Mouse (Mus musculus) neural tube, embryonic 14.5 days (tissue): Measurements from ENCODE around the gene Depdc5. TPM values are rescaled to one million over a fixed set of nuclear protein-coding genes. Genes with fewer than 3 reads are reported as not detected.
A peak's percentile ranks its signal among the peaks of the same experiment; 100 is the strongest.
"Not testable (repeated sequence)": the region's sequence is repeated elsewhere in the genome, so short reads cannot be mapped to it uniquely, and the experiment has no call there.

Source experiments
- ATAC-seq: fragments of 200-750 bp; cut with Nextera tagmentation; 2 replicates; pipeline ENCODE4 v1.8.0; 2017; ENCODE audit warnings: low read depth, mild to moderate bottlenecking, moderate TSS enrichment, moderate library complexity
- H3K27ac ChIP-seq: fragments of 300-500 bp; sonication (generic); 2 replicates; pipeline ENCODE4 v1.5.1; 2014; ENCODE audit warnings: low read depth, mild to moderate bottlenecking, control low read depth, low read length, moderate library complexity, mixed read lengths
- H3K27me3 ChIP-seq: fragments of 300-500 bp; sonication (generic); 2 replicates; pipeline ENCODE4 v1.6.1; 2014; ENCODE audit warnings: low read length; ENCODE audit not compliant: control insufficient read depth, insufficient read depth
- H3K36me3 ChIP-seq: fragments of 300-500 bp; sonication (generic); 2 replicates; pipeline ENCODE4 v1.6.1; 2014; ENCODE audit warnings: low read length, mixed read lengths; ENCODE audit not compliant: control insufficient read depth, insufficient read depth
- H3K4me1 ChIP-seq: fragments of 300-500 bp; sonication (generic); 2 replicates; pipeline ENCODE4 v1.6.1; 2014; ENCODE audit warnings: low read length; ENCODE audit not compliant: control insufficient read depth, insufficient read depth
- H3K4me2 ChIP-seq: fragments of 300-500 bp; sonication (generic); 2 replicates; pipeline ENCODE4 v1.6.1; 2014; ENCODE audit warnings: mild to moderate bottlenecking, low read depth, low read length, control low read depth
- H3K4me3 ChIP-seq: fragments of 300-500 bp; sonication (generic); 2 replicates; pipeline ENCODE4 v1.5.1; 2014; ENCODE audit warnings: low read depth, low read length, control low read depth, mixed read lengths
- H3K9ac ChIP-seq: fragments of 300-500 bp; sonication (generic); replicated peaks from 2 replicates; pipeline ENCODE4 v1.6.1; 2014; ENCODE audit warnings: low read depth, mild to moderate bottlenecking, control low read depth, low read length, mixed read lengths
- H3K9me3 ChIP-seq: fragments of 300-500 bp; sonication (generic); 2 replicates; pipeline ENCODE4 v1.6.1; 2016; ENCODE audit warnings: low read length; ENCODE audit not compliant: control insufficient read depth
- WGBS: fragments of 180-500 bp; shearing (Covaris S2); extraction: QIAGEN DNeasy Blood & Tissue Kit; methylation state at CpG from one replicate; pipeline ENCODE4 v1.1.7; 2014; 5-methylcytosine and 5-hydroxymethylcytosine counted together
- polyA plus RNA-seq: library from polyadenylated mRNA; unstranded; fragments of >200 nt; fragmentation: Nextera tagmentation; extraction: Ambion mirVana; gene quantifications from 2 replicates; pipeline ENCODE4 v1.2.1, GENCODE M21; 2014

Depdc5 gene
- polyA plus RNA-seq, 1 experiment from 2014 or later, result 25.9 TPM

DNA sequence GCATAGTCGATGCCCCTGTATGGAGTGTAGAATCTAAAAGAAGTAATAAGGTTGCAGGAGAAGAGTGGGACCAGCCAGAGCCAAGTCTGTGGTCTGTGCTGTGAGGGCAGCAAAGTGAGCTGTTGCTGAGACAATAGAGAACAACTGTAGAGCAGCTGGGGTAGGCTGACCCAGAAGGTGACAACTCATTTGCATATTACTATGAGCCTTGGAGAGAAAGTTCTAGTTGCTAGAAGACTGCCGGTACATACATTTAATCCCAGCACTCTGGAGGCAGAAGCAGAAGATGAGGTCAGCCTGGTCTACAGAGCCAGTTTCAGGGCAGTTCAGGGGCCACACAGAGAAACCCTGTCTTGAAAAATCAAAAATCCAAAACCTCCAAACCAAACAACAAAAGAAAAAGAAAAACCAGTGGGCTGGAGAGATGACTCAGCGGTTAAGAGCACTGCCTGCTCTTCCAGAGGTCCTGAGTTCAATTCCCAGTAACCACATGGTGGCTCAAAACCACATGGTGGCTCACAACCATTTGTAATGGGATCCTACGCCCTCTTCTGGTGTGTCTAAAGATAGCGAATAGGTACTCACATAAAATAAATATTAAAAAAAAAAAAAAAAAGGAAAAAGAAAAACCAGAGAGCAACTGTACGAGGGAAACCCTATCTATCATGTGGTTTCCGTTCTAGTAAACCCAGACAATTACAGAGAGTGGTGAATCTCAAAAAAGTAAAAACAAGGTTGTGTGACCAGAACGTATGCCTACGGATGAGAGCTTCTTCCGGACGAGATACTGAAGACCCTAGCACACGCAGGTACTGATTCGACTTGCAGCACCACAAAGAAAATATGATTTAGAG is 175.4 kb downstream of the Depdc5 start:
- H3K4me3 ChIP-seq, result no peak overlapping the region
- no peak overlapping the region for H3K27ac ChIP-seq
- H3K9me3 ChIP-seq, result no peaks in the 10 kb centered on the region
- 0 out of 2 replicates have a peak overlapping the region, but pooled peaks have one; percentile 11 for H3K9ac ChIP-seq
- H3K4me1 ChIP-seq, result peaks cover 3% of the 10 kb centered on the region; the same call in 1 of the 2 replicates
- 51% methylated on average over 13 of the region's 13 CpGs for WGBS
- H3K4me2 ChIP-seq, result peak overlapping the region; percentile 41
- H3K27me3 ChIP-seq, result no peaks in the 10 kb centered on the region
- ATAC-seq, result no peak
- H3K36me3 ChIP-seq, result no peaks in the 10 kb centered on the region

DNA sequence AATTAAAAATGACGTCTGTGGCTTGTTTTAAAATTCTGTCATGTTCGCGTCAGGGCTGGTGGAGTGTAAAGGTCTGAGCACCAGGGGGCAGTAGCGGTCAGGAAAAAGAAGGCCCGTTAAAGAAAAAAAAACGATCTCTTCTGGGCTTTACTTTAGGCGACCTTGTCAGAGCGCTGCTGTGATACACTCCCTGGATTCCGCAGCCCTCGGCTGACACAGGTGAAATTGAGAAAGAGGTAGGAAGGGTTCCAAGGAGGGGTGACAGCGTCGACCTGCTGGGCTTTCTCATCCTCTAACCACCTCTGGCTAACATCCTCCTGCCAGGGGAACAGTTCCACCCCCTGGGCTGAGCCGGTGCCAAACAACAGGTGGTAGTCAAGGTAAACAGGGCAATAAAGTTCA is 176.0 kb downstream of the Depdc5 start:
- Histone ChIP-seq H3K9me3 (no peaks in the 10 kb centered on the region), H3K4me2 (peak overlapping the region; percentile 41), H3K4me3 (no peak overlapping the region), H3K9ac (0 out of 2 replicates have a peak overlapping the region, but pooled peaks have one; percentile 11), H3K36me3 (no peaks in the 10 kb centered on the region), H3K27me3 (no peaks in the 10 kb centered on the region), H3K27ac (no peak overlapping the region), H3K4me1 (peaks cover 3% of the 10 kb centered on the region; the same call in 1 of the 2 replicates)
- 0 out of 2 replicates have a peak, but pooled peaks have one; percentile 41 for ATAC-seq
- 4% methylated on average over 13 of the region's 13 CpGs for WGBS

DNA sequence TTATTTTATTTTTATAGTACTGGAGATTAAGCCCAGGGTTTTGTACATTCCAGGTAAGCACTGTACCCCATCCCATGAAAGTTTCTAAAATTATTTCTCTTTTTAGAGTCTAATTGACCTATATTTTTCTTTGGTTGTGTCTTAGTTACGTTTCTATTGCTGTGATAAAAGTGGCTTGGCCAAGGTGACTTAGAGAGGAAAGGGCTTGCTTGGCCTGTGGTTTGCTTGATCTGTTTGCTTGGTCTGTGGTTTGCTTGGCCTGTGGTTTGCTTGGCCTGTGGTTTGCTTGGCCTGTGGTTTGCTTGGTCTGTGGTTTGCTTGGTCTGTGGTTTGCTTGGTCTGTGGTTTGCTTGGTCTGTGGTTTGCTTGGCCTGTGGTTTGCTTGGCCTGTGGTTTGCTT is 177.2 kb downstream of the Depdc5 start:
- not testable (repeated sequence) for H3K27me3 ChIP-seq, ATAC-seq, H3K4me2 ChIP-seq, H3K9me3 ChIP-seq, H3K36me3 ChIP-seq, H3K4me1 ChIP-seq, H3K9ac ChIP-seq, H3K4me3 ChIP-seq, H3K27ac ChIP-seq
- 97% methylated on average over 1 of the region's 1 CpGs for WGBS

DNA sequence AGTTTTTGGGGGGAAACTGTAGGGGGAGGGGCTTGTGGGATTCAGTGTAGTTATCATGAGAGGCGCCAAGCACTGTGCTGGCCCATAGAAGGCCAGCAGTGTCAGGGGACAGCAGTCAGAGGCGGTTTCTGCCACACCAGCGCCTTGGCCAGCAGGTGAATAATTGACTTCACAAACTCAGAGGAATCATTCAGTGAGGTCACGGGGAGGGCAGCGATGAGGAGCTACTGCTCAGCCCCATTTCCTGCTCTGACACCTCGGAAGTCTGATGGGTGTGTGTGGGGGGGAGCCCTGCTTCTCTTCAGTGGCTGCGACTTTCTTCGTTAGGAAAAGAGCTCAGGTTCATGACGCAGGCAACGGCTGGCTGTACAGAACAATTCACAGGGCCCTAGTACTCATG is 179.9 kb downstream of the Depdc5 start:
- no peak overlapping the region for H3K4me3 ChIP-seq
- no peak overlapping the region for H3K4me2 ChIP-seq
- H3K4me1 ChIP-seq, result peaks cover 3% of the 10 kb centered on the region; the same call in 1 of the 2 replicates
- H3K27ac ChIP-seq, result no peak overlapping the region
- no peak overlapping the region for H3K9ac ChIP-seq
- no peaks in the 10 kb centered on the region for H3K36me3 ChIP-seq
- ATAC-seq, result no peak
- no peaks in the 10 kb centered on the region for H3K27me3 ChIP-seq
- 53% methylated on average over 10 of the region's 10 CpGs for WGBS
- no peaks in the 10 kb centered on the region for H3K9me3 ChIP-seq

Other genes starting within 250 kb of the Depdc5 start
- 91.6 and 99.9 TPM in 2 replicates for gene Pisd, start 78.1 kb upstream of the Depdc5 start, polyA plus RNA-seq
- gene Gm20671, start 36.6 kb upstream of the Depdc5 start, polyA plus RNA-seq, result not detected in 2 replicates
- 8.9 and 15.6 TPM in 2 replicates for gene Prr14l, start 9.4 kb upstream of the Depdc5 start, polyA plus RNA-seq
- gene Ywhah, start 155.1 kb downstream of the Depdc5 start, polyA plus RNA-seq, result 776 and 794 TPM in 2 replicates
- gene Slc5a1, start 240.5 kb downstream of the Depdc5 start, polyA plus RNA-seq, result 0.10 TPM in 1 of 2 replicates, not detected in the other